Mouse (Mus musculus): ENCODE measurements at regions not wholly inside any gene's neighbourhood (a gene's known extent, or its start where the extent isn't known, plus 50 kb on each side); places are given as distances from the start of the nearest gene placed in this dataset.

- TF ChIP-seq POLR2A (IDR thresholded peaks at IDR 0.05; ENCODE audit: borderline replicate concordance, extremely low read depth, insufficient read depth, insufficient read length, poor library complexity, severe bottlenecking) (no peak), CTCF (IDR thresholded peaks at IDR 0.05; ENCODE audit: borderline replicate concordance, extremely low read depth, insufficient read depth, insufficient read length) (no peak)
These were observed 85.1 kb upstream of the Hes1 start for GRCm38 (mm10) chr16:29979066-29979465.

Data from brain, embryonic 14.5 days (tissue).